Mouse (Mus musculus): ENCODE data around the gene Gck.

DNA sequence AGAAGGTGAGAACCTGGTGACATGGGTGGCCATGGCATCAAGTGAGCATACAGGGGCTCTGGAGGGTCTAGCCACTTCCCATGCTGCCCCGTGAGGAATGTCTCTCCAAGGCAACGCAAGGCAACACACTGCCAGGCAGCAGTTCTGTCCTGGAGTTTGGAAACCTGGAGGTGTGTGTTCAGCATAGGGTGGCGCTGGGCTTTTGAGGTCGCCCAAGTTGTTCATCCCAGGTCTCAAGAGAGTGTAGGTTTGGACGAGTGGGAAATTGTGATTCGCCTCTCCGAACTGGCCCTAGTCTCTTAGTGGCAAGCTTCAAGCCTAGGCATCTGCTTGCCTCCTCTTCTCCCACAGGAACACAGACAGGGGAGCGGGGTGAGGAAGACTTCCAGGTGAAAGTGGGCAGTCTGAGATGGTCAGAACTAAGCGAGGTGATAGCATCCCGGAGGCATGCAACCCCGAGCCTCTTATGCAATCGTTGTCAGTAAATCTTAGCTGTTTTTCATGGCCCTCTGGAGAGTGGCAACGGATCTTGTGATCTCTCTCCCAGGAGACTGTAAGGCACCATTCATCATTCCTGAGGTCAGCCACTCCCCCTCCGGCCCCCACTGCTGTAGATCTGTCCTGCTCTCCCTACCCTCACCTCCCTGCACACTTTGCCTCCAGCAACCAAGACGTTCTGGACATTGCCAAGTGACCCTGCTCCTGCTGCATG lies 87.3 kb downstream of the Gck start:
- TF ChIP-seq CTCF (IDR thresholded peaks at IDR 0.05; ENCODE audit: borderline replicate concordance, insufficient read depth, low read length) (no peak), POLR2A (IDR thresholded peaks at IDR 0.05; ENCODE audit: low read depth, low read length) (peak; percentile 59; the same call in 1 of the 2 replicates)

Measured in embryonic fibroblast, embryonic 13.5 days (primary cell).